Mouse (Mus musculus) kidney, postnatal 10 days (tissue): ENCODE data around the gene Prkar1a.
"Not testable (repeated sequence)": the region's sequence is repeated elsewhere in the genome, so short reads cannot be mapped to it uniquely, and the experiment has no call there.

ENCODE experiments used
- DNase-seq: peaks from one replicate; pipeline ENCODE4 v3.0.0; 2021; ENCODE audit warnings: mixed read lengths

Prkar1a gene

GRCm38 (mm10) chr11:109648510-109648909 is 695 bp upstream of the Prkar1a start:
- peak; percentile 75 for DNase-seq

- DNase-seq: peak; percentile 85
Observed at GRCm38 (mm10) chr11:109649975-109650701, 933 bp downstream of the Prkar1a start.

- peak; percentile 98 for DNase-seq
Observed at GRCm38 (mm10) chr11:109650788-109651565, 1.8 kb downstream of the Prkar1a start.

DNA sequence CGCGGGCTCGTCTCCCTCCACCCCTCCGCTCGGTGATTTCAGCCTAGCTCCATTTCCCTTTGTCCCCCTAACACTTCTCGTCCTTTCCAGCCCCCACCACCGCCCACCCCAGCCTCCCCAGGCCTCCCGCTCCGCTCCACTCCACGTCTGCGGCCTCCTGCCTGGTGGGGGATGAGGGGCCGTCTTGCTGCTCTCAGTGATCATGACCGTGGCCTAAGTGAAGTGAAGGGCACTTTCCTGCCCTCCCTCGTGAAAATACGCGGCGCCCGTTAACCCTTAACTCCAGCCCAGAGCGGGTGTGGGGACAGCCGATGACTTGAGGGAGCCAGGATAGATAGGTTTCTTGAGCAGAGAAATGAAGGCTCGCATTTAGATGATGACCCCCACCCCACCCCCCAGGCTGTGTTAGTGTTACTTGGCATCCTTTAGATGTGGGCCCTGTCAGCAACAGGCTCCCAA is 2.4 kb downstream of the Prkar1a start:
- peak; percentile 60 for DNase-seq

DNA sequence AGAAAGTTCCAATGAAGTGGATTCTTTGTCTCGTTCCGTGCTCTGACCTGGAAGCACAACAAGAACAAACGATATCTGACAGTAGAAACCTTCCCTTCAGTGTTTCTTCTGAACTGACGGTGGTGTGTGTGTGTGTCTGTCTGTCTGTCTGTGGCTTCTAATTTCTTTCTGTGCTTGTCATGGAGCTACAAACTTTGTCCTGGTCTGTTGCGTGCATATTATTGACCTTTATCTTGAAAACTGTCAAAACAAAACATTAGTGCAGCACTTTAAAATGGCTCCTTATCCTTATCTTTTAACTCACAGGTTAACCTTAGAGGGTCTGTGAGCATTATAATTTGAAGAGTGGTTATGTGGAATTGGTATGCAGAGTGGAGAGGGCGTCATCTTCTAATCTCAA is 3.3 kb downstream of the Prkar1a start:
- DNase-seq: no peak

DNA sequence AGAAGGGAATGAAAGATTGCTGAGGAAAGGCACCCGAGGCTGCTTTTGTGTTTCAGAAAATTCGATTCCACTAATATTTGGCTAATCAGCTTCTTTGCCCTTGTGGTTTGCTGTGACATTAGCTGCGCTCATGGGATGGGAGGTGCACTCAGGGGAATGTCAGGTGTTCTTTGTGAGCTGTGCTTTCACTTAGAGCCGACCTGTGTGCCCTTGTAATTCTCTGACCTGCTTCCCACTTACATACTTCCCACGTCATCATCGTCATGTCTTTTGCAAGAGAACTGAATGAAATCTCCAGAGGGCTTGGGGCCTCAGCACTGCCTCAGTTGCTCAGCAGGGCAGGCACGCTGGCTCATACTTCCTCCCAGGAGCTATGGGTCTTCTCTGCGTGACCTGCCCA is 4.0 kb downstream of the Prkar1a start:
- no peak for DNase-seq

DNA sequence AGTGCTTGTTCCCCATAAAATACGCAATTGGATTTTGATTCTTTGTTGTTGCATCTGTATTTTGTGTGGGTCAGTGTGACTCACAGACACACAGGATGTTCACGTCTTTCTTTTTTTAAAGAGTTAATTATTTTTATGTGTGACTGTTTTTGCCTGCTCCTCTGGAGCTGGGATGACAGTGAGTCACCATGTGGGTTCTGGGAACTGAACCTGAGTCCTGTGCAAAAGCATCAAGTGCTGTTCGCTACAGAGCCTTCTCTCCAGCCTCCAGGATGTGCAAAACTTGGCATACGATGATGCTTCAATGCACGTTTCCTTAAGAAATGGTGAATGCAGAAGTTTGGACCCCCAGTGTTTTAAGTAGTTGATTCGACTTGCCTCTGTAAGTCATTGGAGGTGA is 5.4 kb downstream of the Prkar1a start:
- no peak for DNase-seq

- DNase-seq: no peak
Observed at GRCm38 (mm10) chr11:109656232-109656631, 7.0 kb downstream of the Prkar1a start.

GRCm38 (mm10) chr11:109660526-109660925 is 11.3 kb downstream of the Prkar1a start:
- not testable (repeated sequence) for DNase-seq

DNA sequence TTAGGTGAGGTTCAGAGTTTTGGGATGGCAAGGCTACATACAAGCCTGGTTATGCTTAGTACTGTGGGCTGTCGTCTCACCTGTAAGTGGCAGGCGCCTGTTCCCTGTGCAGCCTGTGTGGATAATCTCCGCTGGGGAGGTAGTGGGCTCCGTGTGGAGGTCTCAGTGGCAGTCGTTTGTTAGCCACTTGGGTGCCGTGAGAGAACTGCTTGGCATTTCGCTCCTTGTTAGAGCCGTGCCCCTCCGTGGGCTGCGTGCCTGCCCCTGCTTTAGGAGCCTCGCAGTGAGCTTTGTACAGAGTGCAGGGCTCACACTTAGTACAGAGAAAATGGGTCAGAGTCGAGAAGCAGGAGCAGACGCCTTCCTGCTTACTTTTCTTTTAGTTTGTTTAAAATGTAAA is 15.1 kb downstream of the Prkar1a start:
- no peak for DNase-seq

DNA sequence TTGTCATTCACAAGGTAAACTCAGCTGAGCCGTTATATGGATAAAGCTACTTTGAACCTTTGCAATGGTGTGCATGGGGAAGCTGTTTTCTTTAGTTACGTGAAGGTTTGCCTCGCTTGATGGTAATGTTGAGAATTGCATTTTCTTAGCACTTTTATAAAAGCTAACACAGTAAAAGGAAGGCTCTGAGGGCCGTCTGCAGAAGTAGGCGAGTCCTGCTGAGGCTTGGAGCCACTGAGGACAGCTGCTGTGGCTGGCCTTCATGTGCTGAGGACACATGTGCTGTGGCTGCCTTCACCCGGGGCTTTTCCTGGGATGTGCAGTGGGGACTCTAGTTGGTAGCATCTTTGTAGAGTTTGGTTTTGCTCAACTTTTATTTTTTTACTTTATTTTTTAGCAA is 16.2 kb downstream of the Prkar1a start:
- no peak for DNase-seq

DNA sequence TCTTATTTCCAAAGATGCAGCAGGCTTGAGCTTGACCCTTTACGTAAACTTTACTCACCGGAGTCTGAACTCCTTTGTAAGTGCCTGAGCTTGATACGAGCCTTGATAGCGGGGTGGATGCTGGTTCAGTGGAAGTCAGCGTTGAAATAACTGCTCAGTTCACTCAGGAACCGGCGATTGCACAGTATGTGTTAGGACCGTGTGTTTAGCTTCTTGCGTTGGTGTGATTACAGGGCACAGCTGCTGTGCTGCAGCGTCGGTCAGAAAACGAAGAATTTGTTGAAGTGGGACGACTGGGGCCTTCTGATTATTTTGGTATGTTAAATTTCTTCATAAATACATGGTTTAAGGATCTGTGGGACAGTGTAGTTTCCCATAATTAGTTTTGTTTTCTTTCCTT is 17.2 kb downstream of the Prkar1a start:
- no peak for DNase-seq

GRCm38 (mm10) chr11:109667371-109667770 is 18.2 kb downstream of the Prkar1a start:
- DNase-seq: no peak

DNA sequence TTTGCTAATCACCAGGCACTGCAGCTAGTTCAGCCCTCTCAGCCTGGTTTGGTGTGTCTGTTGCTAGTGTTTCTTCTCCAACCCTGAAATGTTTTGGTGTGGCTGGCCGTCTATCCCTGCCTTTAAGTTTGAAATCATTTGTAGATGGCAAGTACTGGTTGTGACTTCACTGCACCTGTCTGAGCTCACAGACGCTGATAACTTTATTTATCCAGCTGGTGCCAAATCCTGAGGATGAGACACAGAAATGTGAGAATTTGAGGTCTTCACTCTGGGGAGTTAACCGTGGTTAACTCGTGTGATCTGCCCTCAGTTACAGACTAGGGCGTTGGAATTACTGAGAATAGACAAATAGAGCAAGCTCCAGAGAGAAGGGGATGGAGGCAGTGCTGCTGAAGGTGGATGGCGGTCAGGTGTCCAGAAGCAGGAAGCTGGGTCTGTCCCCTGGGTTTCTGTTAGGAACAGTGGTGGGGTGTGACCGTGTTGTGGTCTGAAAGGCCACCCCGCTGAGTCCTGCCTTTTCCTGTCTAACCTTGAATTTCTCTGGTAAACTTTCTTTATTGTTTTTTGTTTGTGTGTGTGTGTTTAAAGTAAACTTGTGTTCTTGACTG is 19.0 kb downstream of the Prkar1a start:
- no peak for DNase-seq

DNA sequence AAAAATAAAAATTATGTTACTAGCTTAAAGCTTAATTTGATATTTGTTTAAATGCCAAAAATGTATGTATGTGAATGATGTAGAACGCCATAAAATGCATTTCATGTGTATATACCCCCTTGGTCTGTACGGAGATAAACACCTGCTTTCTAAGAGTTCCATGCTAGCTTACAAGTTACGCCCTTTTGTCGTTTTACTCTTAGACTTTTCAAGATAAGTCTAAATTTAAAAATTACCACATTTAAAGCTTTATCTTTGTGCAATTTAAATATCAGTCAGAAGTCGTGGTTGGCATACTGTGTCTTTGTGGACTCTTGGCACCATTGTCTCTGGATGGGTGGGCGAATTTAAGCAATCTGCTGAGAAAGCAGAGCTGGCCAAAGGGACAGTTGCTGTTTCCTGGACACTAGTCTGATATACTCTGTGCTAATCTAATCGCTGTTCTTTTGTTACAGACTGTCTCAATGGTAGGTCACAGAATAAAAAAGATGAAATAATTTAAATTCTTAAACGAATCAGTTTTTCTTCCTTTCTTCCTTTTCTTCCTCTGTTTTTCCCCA is 20.0 kb downstream of the Prkar1a start:
- no peak for DNase-seq

DNA sequence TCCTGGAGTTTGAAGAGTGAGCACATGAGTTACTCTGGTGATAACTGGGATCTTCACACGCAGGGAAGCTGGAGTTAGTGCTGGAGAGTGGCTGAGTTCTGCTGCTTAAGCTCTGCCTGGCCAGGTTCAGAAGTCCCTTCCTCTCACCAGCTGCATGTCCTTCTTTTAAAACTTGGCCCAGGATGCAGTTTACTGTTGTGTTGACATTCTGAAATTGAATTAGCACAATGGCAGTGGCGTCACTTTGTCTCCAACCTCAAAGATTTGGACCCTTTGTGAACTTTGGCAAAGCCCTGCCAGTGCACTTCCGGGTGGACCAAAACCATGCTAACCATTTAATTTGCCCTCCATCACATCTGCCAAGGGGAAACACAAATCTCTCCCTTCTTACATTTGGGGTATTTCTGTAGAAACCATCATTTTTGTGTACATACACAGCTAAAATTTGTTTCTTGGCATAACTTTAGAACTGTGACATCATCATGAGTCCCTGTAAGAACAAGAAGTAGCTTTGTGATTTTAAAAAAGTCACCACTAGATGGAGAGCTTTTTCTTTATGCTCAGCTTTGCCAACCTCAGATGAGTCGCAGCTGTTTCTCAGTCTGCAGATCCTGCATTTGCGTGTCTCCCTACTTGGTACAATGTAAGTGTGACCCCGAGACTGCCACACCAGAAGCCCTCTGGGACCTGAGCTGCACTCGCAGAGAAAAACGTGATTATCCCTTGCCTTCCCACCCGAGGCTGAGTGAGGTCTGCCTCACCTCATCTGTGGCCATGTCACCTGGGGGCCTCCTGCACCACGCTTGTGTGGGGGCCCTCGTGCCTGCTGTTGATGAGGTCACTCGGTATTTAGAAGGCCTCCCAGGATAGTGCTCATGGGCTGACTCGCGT is 21.1 kb downstream of the Prkar1a start:
- DNase-seq: peak; percentile 49

- DNase-seq: no peak
Observed at GRCm38 (mm10) chr11:109671136-109672020, 22.2 kb downstream of the Prkar1a start.

GRCm38 (mm10) chr11:109672021-109672324 is 22.8 kb downstream of the Prkar1a start:
- no peak for DNase-seq

- no peak for DNase-seq
Observed at GRCm38 (mm10) chr11:109672396-109672795, 23.2 kb downstream of the Prkar1a start.

DNA sequence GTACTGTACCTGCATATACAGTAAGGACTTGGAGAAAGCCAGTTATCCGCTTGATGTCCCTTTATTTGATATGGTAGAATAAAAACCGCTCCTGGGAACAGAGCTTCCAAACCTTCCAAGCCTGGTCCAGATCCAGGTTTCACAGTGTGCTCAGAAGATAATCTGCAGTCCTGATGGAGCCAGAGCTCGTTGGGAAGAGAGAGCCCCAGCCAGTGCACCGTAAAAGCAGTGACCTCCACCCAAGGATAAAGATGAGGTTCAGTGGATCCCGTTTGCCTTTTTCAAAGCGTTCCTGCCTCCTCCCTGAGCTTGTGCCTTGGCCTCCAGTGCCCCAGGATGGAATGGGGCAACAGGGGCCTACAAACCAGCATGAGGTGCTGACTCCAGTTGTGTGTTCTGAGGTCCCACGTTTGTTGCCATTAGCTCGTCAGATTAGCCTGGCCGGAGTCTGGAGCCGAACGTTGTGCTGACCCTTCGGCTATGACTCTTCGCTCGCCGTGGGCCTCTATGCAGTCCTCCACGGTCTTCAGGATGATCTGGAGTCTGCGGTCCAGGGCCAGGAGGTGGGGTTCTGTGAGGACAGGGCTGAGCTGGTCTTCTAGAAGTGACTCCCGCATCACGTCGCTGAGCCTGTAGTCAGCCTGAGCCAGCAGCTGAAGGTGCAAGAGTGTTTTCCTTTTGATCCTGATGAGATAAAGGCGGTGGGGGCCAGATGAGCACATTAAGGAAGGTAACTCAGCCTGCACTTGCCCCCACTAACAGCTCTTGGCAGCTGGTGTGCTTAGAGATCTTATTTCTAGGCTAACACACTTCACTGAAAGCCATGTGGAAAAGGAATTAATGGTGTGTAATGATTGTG is 23.9 kb downstream of the Prkar1a start:
- DNase-seq: no peak

- no peak for DNase-seq
Observed at GRCm38 (mm10) chr11:109673741-109674140, 24.5 kb downstream of the Prkar1a start.
